Mouse (Mus musculus) lung, embryonic 14.5 days (tissue): ENCODE measurements around the gene Stat5b. TPM values are rescaled to one million over a fixed set of nuclear protein-coding genes. Genes with fewer than 3 reads are reported as not detected.

ENCODE experiments used
- ATAC-seq: fragments of 200-750 bp; cut with Nextera tagmentation; 2 replicates; pipeline ENCODE4 v1.8.0; 2017; ENCODE audit warnings: mild to moderate bottlenecking, moderate TSS enrichment, moderate library complexity; ENCODE audit not compliant: insufficient read depth
- DNase-seq: peaks from one replicate; pipeline ENCODE4 v3.0.0-alpha.2; 2015
- H3K27ac ChIP-seq: fragments of 300-500 bp; sonication (generic); 2 replicates; pipeline ENCODE4 v1.5.1; 2014; ENCODE audit warnings: low read depth, mild to moderate bottlenecking, moderate library complexity
- H3K27me3 ChIP-seq: fragments of 300-500 bp; sonication (generic); 2 replicates; pipeline ENCODE4 v1.6.1; 2014; ENCODE audit warnings: low read length, control low read depth; ENCODE audit not compliant: insufficient read depth
- H3K36me3 ChIP-seq: fragments of 300-500 bp; sonication (generic); 2 replicates; pipeline ENCODE4 v1.6.1; 2014; ENCODE audit warnings: control low read depth; ENCODE audit not compliant: insufficient read depth
- H3K4me1 ChIP-seq: fragments of 300-500 bp; sonication (generic); 2 replicates; pipeline ENCODE4 v1.6.1; 2014; ENCODE audit warnings: antibody characterized with exemption, control low read depth; ENCODE audit not compliant: insufficient read depth
- H3K4me2 ChIP-seq: fragments of 300-500 bp; sonication (generic); 2 replicates; pipeline ENCODE4 v1.6.1; 2014; ENCODE audit warnings: mild to moderate bottlenecking
- H3K4me3 ChIP-seq: fragments of 300-500 bp; sonication (generic); 2 replicates; pipeline ENCODE4 v1.5.1; 2014; ENCODE audit warnings: low read depth, low read length
- H3K9ac ChIP-seq: fragments of 300-500 bp; sonication (generic); 2 replicates; pipeline ENCODE4 v1.6.1; 2014
- H3K9me3 ChIP-seq: fragments of 300-500 bp; sonication (generic); 2 replicates; pipeline ENCODE4 v1.6.1; 2016; ENCODE audit warnings: low read depth, low read length, control low read depth
- CTCF ChIP-seq: IDR thresholded peaks from 2 replicates; pipeline ENCODE4 v1.5.1; 2016; ENCODE audit warnings: antibody characterized with exemption, low read depth
- WGBS: fragments of 180-500 bp; shearing (Covaris S2); extraction: QIAGEN DNeasy Blood & Tissue Kit; methylation state at CpG from one replicate; pipeline ENCODE4 v1.1.7; 2014; 5-methylcytosine and 5-hydroxymethylcytosine counted together
- polyA plus RNA-seq: library from polyadenylated mRNA; unstranded; fragments of >200 nt; fragmentation: Nextera tagmentation; extraction: Ambion mirVana; gene quantifications from 2 replicates; pipeline ENCODE4 v1.2.1, GENCODE M21; 2014

The Stat5b gene
- polyA plus RNA-seq, 1 experiment from 2014 or later: 26.6 TPM

DNA sequence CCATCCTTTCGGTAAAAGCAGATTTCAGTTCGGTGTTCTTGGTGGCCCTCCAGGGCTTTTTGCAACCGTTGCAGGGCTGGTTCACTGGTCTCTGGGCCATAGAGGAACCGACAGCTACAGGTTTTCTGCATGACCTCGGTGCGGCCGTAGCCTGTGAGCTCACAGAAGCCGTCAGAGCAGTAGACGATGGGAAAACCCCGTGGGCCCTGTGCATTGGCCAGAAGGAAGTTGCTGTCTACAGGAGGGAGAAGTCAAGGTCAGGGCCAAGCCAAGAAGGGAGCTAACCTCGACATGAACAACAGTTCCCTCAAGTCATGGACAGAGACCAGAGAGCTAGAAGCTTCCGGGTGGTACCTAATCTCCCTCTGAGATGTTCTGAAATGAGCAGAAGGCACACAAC lies 93.0 kb downstream of the Stat5b start:
- 85% methylated on average over 12 of the region's 12 CpGs for WGBS
- no peak overlapping the region for H3K4me3 ChIP-seq
- no peak for ATAC-seq

GRCm38 (mm10) chr11:100756476-100756875 lies 94.0 kb downstream of the Stat5b start:
- no peak for DNase-seq
- Histone ChIP-seq H3K4me2 (no peak overlapping the region), H3K4me1 (no peaks in the 10 kb centered on the region; the same call in 1 of the 2 replicates), H3K27me3 (peaks cover 41% of the 10 kb centered on the region), H3K27ac (no peak overlapping the region), H3K9me3 (no peaks in the 10 kb centered on the region), H3K36me3 (no peaks in the 10 kb centered on the region), H3K9ac (no peak overlapping the region), H3K4me3 (no peak overlapping the region)
- ATAC-seq: no peak
- TF ChIP-seq CTCF: no peak
- WGBS: 48% methylated on average over 6 of the region's 6 CpGs

More for the DNA sequence above, 93.0 kb downstream of the Stat5b start:
- H3K27ac ChIP-seq: no peak overlapping the region
- peaks cover 50% of the 10 kb centered on the region for H3K27me3 ChIP-seq
- TF ChIP-seq CTCF: no peak
- H3K9ac ChIP-seq: no peak overlapping the region
- DNase-seq: no peak
- H3K9me3 ChIP-seq: no peaks in the 10 kb centered on the region
- H3K4me2 ChIP-seq: no peak overlapping the region
- no peaks in the 10 kb centered on the region for H3K36me3 ChIP-seq
- no peaks in the 10 kb centered on the region; the same call in 1 of the 2 replicates for H3K4me1 ChIP-seq

GRCm38 (mm10) chr11:100754693-100755057 lies 95.8 kb downstream of the Stat5b start:
- Histone ChIP-seq H3K9ac (no peak overlapping the region), H3K9me3 (no peaks in the 10 kb centered on the region), H3K4me1 (no peaks in the 10 kb centered on the region; the same call in 1 of the 2 replicates), H3K4me3 (no peak overlapping the region), H3K36me3 (no peaks in the 10 kb centered on the region), H3K27me3 (peaks cover 27% of the 10 kb centered on the region), H3K27ac (no peak overlapping the region), H3K4me2 (no peak overlapping the region)
- 87% methylated on average over 3 of the region's 3 CpGs for WGBS
- DNase-seq (no peak), ATAC-seq (no peak)
- no peak for TF ChIP-seq CTCF

DNA sequence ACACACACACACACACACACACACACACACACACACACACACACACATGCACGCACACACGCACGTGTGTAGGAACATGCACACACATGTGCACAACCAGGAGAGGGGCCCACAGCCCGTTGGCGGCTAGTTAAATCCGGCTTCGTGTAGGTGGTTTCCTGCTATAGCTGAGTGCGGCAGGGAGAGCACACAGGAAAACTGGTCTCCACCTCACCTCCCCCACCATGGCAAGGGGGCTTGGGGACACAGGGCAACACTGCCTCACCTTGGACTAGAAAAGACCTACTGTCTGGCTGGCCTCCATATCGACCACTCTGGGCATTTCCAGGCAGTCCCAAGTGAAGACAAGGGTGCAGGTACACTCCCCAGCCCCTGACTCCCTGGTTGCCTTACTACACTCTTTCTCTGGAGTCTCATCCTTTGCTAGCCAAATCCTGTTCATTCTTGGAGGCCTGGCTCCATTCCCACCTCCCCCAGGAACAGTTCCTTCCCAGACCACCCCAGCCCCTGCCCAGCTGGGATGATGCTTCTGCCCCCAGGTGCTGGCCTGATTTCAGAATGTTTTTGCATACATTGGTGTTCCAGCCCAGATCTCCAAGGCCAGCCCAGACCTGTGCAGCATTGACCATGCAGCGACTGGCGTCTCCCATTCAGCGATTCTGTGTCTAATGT lies 96.4 kb downstream of the Stat5b start:
- no peaks in the 10 kb centered on the region for H3K4me1 ChIP-seq
- H3K36me3 ChIP-seq: no peaks in the 10 kb centered on the region
- WGBS: 79% methylated on average over 12 of the region's 12 CpGs
- H3K9ac ChIP-seq: no peak overlapping the region
- no peak overlapping the region for H3K4me3 ChIP-seq
- H3K27ac ChIP-seq: no peak overlapping the region
- H3K4me2 ChIP-seq: no peak overlapping the region
- no peak for TF ChIP-seq CTCF
- DNase-seq: no peak
- no peaks in the 10 kb centered on the region for H3K9me3 ChIP-seq
- no peak for ATAC-seq
- peaks cover 27% of the 10 kb centered on the region for H3K27me3 ChIP-seq

- no peaks in the 10 kb centered on the region for H3K36me3 ChIP-seq
- no peaks in the 10 kb centered on the region for H3K9me3 ChIP-seq
- TF ChIP-seq CTCF: no peak
- ATAC-seq (no peak), DNase-seq (no peak)
- WGBS: 32% methylated on average over 10 of the region's 10 CpGs
- no peaks in the 10 kb centered on the region for H3K4me1 ChIP-seq
- no peak overlapping the region for H3K9ac ChIP-seq
- H3K4me2 ChIP-seq: no peak overlapping the region
- H3K27me3 ChIP-seq: peaks cover 20% of the 10 kb centered on the region; the same call in 1 of the 2 replicates
- H3K27ac ChIP-seq: no peak overlapping the region
- H3K4me3 ChIP-seq: no peak overlapping the region
These were observed 98.2 kb downstream of the Stat5b start for GRCm38 (mm10) chr11:100752294-100752693.

DNA sequence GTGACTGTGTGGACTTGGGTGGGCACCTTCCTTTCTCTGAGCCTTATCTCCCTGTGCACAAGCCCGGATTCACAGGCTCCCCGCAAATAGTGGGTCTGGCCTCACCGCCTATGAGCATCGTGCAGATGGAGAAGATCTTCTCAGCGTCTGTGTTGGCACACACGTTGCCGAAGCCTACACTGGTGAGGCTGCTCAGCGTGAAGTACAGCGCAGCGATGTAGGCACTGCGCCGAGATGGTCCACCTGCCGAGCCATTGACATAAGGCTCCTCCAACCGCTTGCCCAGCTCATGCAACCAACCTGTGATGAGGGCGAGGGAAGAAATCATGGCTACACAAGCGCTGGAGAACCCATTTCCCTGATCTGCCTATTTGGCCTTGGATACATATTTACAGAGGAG lies 100.4 kb downstream of the Stat5b start:
- H3K36me3 ChIP-seq: no peaks in the 10 kb centered on the region

DNA sequence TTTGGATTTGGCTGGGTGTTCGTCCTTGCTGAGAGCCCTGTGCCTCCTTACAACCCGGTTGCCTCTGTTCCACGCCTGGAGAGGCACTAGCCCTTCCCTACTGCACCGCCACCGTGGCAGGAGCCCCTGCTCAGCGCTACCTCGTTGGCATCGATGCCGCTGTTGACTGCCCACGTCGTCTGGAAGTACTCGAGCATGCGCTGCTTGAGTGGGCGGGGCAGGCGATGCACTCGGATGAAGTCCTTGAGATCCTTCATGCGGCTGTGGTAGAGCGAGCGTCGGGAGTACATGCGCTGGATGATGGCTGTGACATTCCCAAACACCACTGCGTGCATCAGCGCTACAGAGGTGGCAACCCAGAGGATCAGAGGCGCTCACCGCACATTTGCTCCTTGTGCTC lies 101.1 kb downstream of the Stat5b start:
- Histone ChIP-seq H3K9ac (no peak overlapping the region), H3K4me2 (no peak overlapping the region), H3K4me3 (no peak overlapping the region), H3K36me3 (no peaks in the 10 kb centered on the region), H3K9me3 (no peaks in the 10 kb centered on the region), H3K4me1 (no peaks in the 10 kb centered on the region), H3K27ac (no peak overlapping the region), H3K27me3 (peaks cover 20% of the 10 kb centered on the region; the same call in 1 of the 2 replicates)
- TF ChIP-seq CTCF: no peak
- DNase-seq (no peak), ATAC-seq (no peak)
- 33% methylated on average over 25 of the region's 25 CpGs for WGBS

More for the DNA sequence above, 100.4 kb downstream of the Stat5b start:
- no peak overlapping the region for H3K4me2 ChIP-seq
- H3K27me3 ChIP-seq: peaks cover 20% of the 10 kb centered on the region; the same call in 1 of the 2 replicates
- H3K4me1 ChIP-seq: no peaks in the 10 kb centered on the region
- no peak for ATAC-seq
- no peak for DNase-seq
- 86% methylated on average over 16 of the region's 16 CpGs for WGBS
- H3K4me3 ChIP-seq: no peak overlapping the region
- no peak overlapping the region for H3K9ac ChIP-seq
- H3K27ac ChIP-seq: no peak overlapping the region
- no peaks in the 10 kb centered on the region for H3K9me3 ChIP-seq
- no peak for TF ChIP-seq CTCF
